Mouse (Mus musculus): ENCODE results near the gene Crhr1.

The Crhr1 gene

GRCm38 (mm10) chr11:104132580-104133441, at the start of gene Crhr1:
Gene Crhr1, plus strand, starts transcription at chr11:104132855.
- TF ChIP-seq POU5F1 (IDR thresholded peaks at IDR 0.05; ENCODE audit: borderline replicate concordance, low read length), result no peak
- no peak for TF ChIP-seq NANOG (IDR thresholded peaks at IDR 0.05; ENCODE audit: borderline replicate concordance, low read length)
- TF ChIP-seq CTCF (conservative IDR thresholded peaks at IDR 0.05; ENCODE audit: low read length), result no peak
- peak within 1 kb of the TSS; percentile 80 for H3K4me3 ChIP-seq (replicated peaks; ENCODE audit: low read length)
- H3K9me3 ChIP-seq (ENCODE audit: low read length), result no peaks in the 10 kb centered on the region
- peaks cover 29% of the 10 kb centered on the region for H3K4me1 ChIP-seq (replicated peaks; ENCODE audit: low read depth, low read length)
- peaks cover 83% of the 10 kb centered on the region for H3K27me3 ChIP-seq (ENCODE audit: insufficient read depth, low read length)
- no peaks in the 10 kb centered on the region for H3K36me3 ChIP-seq (ENCODE audit: insufficient read depth, low read length)

- TF ChIP-seq NANOG (IDR thresholded peaks at IDR 0.05; ENCODE audit: borderline replicate concordance, low read length) (no peak), POU5F1 (IDR thresholded peaks at IDR 0.05; ENCODE audit: borderline replicate concordance, low read length) (no peak), CTCF (conservative IDR thresholded peaks at IDR 0.05; ENCODE audit: low read length) (no peak)
- H3K9me3 ChIP-seq (ENCODE audit: low read length), result no peaks in the 10 kb centered on the region
Measured at GRCm38 (mm10) chr11:104083248-104083647, 49.4 kb upstream of the Crhr1 start.

DNA sequence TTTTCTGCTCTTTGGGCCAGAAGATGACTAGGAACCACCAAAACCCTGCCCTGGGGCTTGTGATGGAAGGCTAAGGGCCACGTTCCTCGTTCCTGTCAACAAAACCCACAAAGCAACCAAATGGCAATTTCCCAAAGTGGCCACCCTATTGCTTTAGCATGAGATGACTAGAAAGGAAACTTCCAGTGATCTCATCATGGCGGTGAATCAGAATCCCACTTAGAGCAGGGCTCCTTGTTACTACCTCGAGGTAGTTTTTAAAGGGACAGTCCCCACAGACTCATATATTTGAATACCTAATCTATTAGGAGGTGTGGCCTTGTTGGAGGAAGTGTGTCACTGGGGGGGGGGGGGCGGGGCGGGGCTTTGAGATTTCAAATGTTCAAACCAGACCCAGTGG, 48.9 kb upstream of the Crhr1 start:
- Histone ChIP-seq H3K9me3 (ENCODE audit: low read length) (no peaks in the 10 kb centered on the region), H3K4me3 (replicated peaks; ENCODE audit: low read length) (no peak overlapping the region), H3K36me3 (ENCODE audit: insufficient read depth, low read length) (no peaks in the 10 kb centered on the region), H3K27me3 (ENCODE audit: insufficient read depth, low read length) (peaks cover 5% of the 10 kb centered on the region; the same call in 1 of the 2 replicates), H3K4me1 (replicated peaks; ENCODE audit: low read depth, low read length) (no peaks in the 10 kb centered on the region)
- TF ChIP-seq POU5F1 (IDR thresholded peaks at IDR 0.05; ENCODE audit: borderline replicate concordance, low read length), result no peak
- TF ChIP-seq NANOG (IDR thresholded peaks at IDR 0.05; ENCODE audit: borderline replicate concordance, low read length), result no peak
- no peak for TF ChIP-seq CTCF (conservative IDR thresholded peaks at IDR 0.05; ENCODE audit: low read length)

More at GRCm38 (mm10) chr11:104083248-104083647, 49.4 kb upstream of the Crhr1 start:
- Histone ChIP-seq H3K36me3 (ENCODE audit: insufficient read depth, low read length) (no peaks in the 10 kb centered on the region), H3K27me3 (ENCODE audit: insufficient read depth, low read length) (peaks cover 5% of the 10 kb centered on the region; the same call in 1 of the 2 replicates), H3K4me3 (replicated peaks; ENCODE audit: low read length) (no peak overlapping the region), H3K4me1 (replicated peaks; ENCODE audit: low read depth, low read length) (no peaks in the 10 kb centered on the region)

DNA sequence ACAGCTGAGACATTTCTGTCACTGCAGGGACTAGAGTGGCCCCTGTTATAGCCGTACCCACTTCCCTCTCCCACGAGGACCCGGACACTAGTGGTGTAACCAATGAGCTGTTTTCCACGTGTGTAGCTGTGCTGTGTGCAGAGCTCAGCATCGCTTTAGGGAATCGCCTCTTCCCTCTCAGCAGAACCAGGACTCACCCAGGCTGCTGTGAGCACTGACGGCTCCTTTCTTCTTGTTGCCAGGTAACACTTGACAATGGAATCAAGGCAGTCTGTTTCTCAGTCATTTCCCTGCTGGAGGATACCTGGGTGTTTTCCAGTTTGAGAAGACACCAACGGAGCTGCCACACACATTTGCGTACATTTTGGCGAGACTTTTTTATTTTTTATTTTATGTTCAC, 44.1 kb upstream of the Crhr1 start:
- no peak for TF ChIP-seq POU5F1 (IDR thresholded peaks at IDR 0.05; ENCODE audit: borderline replicate concordance, low read length)
- TF ChIP-seq NANOG (IDR thresholded peaks at IDR 0.05; ENCODE audit: borderline replicate concordance, low read length), result no peak
- no peak for TF ChIP-seq CTCF (conservative IDR thresholded peaks at IDR 0.05; ENCODE audit: low read length)
- Histone ChIP-seq H3K27me3 (ENCODE audit: insufficient read depth, low read length) (peaks cover 5% of the 10 kb centered on the region; the same call in 1 of the 2 replicates), H3K36me3 (ENCODE audit: insufficient read depth, low read length) (no peaks in the 10 kb centered on the region), H3K9me3 (ENCODE audit: low read length) (no peaks in the 10 kb centered on the region), H3K4me3 (replicated peaks; ENCODE audit: low read length) (no peak overlapping the region), H3K4me1 (replicated peaks; ENCODE audit: low read depth, low read length) (no peaks in the 10 kb centered on the region)

GRCm38 (mm10) chr11:104090769-104091168, 41.9 kb upstream of the Crhr1 start:
- H3K27me3 ChIP-seq (ENCODE audit: insufficient read depth, low read length), result no peaks in the 10 kb centered on the region; the same call in none of the 2 replicates
- no peak overlapping the region for H3K4me3 ChIP-seq (replicated peaks; ENCODE audit: low read length)
- TF ChIP-seq CTCF (conservative IDR thresholded peaks at IDR 0.05; ENCODE audit: low read length) (no peak), NANOG (IDR thresholded peaks at IDR 0.05; ENCODE audit: borderline replicate concordance, low read length) (no peak), POU5F1 (IDR thresholded peaks at IDR 0.05; ENCODE audit: borderline replicate concordance, low read length) (no peak)
- no peaks in the 10 kb centered on the region for H3K9me3 ChIP-seq (ENCODE audit: low read length)
- H3K36me3 ChIP-seq (ENCODE audit: insufficient read depth, low read length), result no peaks in the 10 kb centered on the region
- no peaks in the 10 kb centered on the region for H3K4me1 ChIP-seq (replicated peaks; ENCODE audit: low read depth, low read length)

- Histone ChIP-seq H3K4me1 (replicated peaks; ENCODE audit: low read depth, low read length) (no peaks in the 10 kb centered on the region), H3K9me3 (ENCODE audit: low read length) (no peaks in the 10 kb centered on the region), H3K36me3 (ENCODE audit: insufficient read depth, low read length) (no peaks in the 10 kb centered on the region), H3K27me3 (ENCODE audit: insufficient read depth, low read length) (peaks cover 14% of the 10 kb centered on the region), H3K4me3 (replicated peaks; ENCODE audit: low read length) (no peak overlapping the region)
- TF ChIP-seq POU5F1 (IDR thresholded peaks at IDR 0.05; ENCODE audit: borderline replicate concordance, low read length), result no peak
- TF ChIP-seq CTCF (conservative IDR thresholded peaks at IDR 0.05; ENCODE audit: low read length), result no peak
- no peak for TF ChIP-seq NANOG (IDR thresholded peaks at IDR 0.05; ENCODE audit: borderline replicate concordance, low read length)
Measured at GRCm38 (mm10) chr11:104095151-104095550, 37.5 kb upstream of the Crhr1 start.

- no peak overlapping the region for H3K4me3 ChIP-seq (replicated peaks; ENCODE audit: low read length)
- no peak for TF ChIP-seq CTCF (conservative IDR thresholded peaks at IDR 0.05; ENCODE audit: low read length)
- TF ChIP-seq NANOG (IDR thresholded peaks at IDR 0.05; ENCODE audit: borderline replicate concordance, low read length), result no peak
- no peak for TF ChIP-seq POU5F1 (IDR thresholded peaks at IDR 0.05; ENCODE audit: borderline replicate concordance, low read length)
- H3K36me3 ChIP-seq (ENCODE audit: insufficient read depth, low read length), result no peaks in the 10 kb centered on the region
Measured at GRCm38 (mm10) chr11:104096536-104096935, 36.1 kb upstream of the Crhr1 start.

DNA sequence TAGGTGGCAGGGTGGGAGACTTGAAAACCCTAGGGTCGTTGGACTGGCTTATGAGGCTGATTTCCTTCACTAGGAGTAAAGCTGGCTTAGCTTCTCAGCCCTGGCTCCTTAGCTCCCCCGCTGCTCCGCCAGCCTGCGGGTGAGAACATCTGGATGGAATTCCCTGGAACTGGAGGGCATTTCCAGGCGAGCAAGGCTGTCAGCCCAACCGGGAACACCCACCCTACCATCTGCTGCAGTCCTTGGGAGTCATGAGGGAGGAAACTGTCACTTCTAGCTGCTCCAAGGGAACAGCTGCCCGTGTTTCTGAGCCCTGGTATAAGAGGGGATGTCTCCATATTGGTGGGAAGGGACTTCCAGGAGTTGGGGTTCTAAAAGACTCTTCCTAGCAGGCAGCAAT, 33.1 kb upstream of the Crhr1 start:
- Histone ChIP-seq H3K4me1 (replicated peaks; ENCODE audit: low read depth, low read length) (no peaks in the 10 kb centered on the region), H3K9me3 (ENCODE audit: low read length) (no peaks in the 10 kb centered on the region), H3K36me3 (ENCODE audit: insufficient read depth, low read length) (no peaks in the 10 kb centered on the region), H3K4me3 (replicated peaks; ENCODE audit: low read length) (no peak overlapping the region), H3K27me3 (ENCODE audit: insufficient read depth, low read length) (peaks cover 40% of the 10 kb centered on the region)
- TF ChIP-seq NANOG (IDR thresholded peaks at IDR 0.05; ENCODE audit: borderline replicate concordance, low read length), result no peak
- TF ChIP-seq POU5F1 (IDR thresholded peaks at IDR 0.05; ENCODE audit: borderline replicate concordance, low read length), result no peak
- TF ChIP-seq CTCF (conservative IDR thresholded peaks at IDR 0.05; ENCODE audit: low read length), result no peak

More at GRCm38 (mm10) chr11:104096536-104096935, 36.1 kb upstream of the Crhr1 start:
- H3K4me1 ChIP-seq (replicated peaks; ENCODE audit: low read depth, low read length), result no peaks in the 10 kb centered on the region
- H3K27me3 ChIP-seq (ENCODE audit: insufficient read depth, low read length), result peaks cover 27% of the 10 kb centered on the region
- H3K9me3 ChIP-seq (ENCODE audit: low read length), result no peaks in the 10 kb centered on the region

Measured in E14TG2a.4 (cell line).